Mouse (Mus musculus) kidney, postnatal 0 days (tissue): Measurements from ENCODE around the gene Slc6a19. TPM values are rescaled to one million over a fixed set of nuclear protein-coding genes. Genes with fewer than 3 reads are reported as not detected.

Experiments
- ATAC-seq: fragments of 200-750 bp; cut with Nextera tagmentation; replicated peaks from 2 replicates; pipeline ENCODE4 v1.8.0; 2017; ENCODE audit warnings: low read depth, moderate number of reproducible peaks, moderate TSS enrichment, moderate library complexity; ENCODE audit not compliant: low FRiP score
- DNase-seq: peaks from one replicate; pipeline ENCODE4 v3.0.0-alpha.2; 2016; ENCODE audit warnings: low spot score
- H3K27ac ChIP-seq: fragments of 300-500 bp; sonication (generic); 2 replicates; pipeline ENCODE4 v1.5.1; 2014; ENCODE audit warnings: mild to moderate bottlenecking
- H3K27me3 ChIP-seq: fragments of 300-500 bp; sonication (generic); 2 replicates; pipeline ENCODE4 v1.6.1; 2014; ENCODE audit warnings: low read length, mixed read lengths; ENCODE audit not compliant: insufficient read depth
- H3K36me3 ChIP-seq: fragments of 300-500 bp; sonication (generic); 2 replicates; pipeline ENCODE4 v1.6.1; 2014; ENCODE audit warnings: low read length, mixed read lengths; ENCODE audit not compliant: insufficient read depth
- H3K4me1 ChIP-seq: fragments of 300-500 bp; sonication (generic); replicated peaks from 2 replicates; pipeline ENCODE4 v1.6.1; 2014; ENCODE audit warnings: antibody characterized with exemption, low read length, mixed read lengths; ENCODE audit not compliant: insufficient read depth
- H3K4me2 ChIP-seq: fragments of 300-500 bp; sonication (generic); 2 replicates; pipeline ENCODE4 v1.6.1; 2014; ENCODE audit warnings: mild to moderate bottlenecking, low read length, moderate library complexity, mixed read lengths
- H3K4me3 ChIP-seq: fragments of 300-500 bp; sonication (generic); replicated peaks from 2 replicates; pipeline ENCODE4 v1.5.1; 2014; ENCODE audit warnings: low read depth, low read length
- H3K9ac ChIP-seq: fragments of 300-500 bp; sonication (generic); 2 replicates; pipeline ENCODE4 v1.6.1; 2014; ENCODE audit warnings: low read depth, low read length
- H3K9me3 ChIP-seq: fragments of 300-500 bp; sonication (generic); replicated peaks from 2 replicates; pipeline ENCODE4 v1.6.1; 2016; ENCODE audit warnings: low read length, inconsistent platforms, mixed read lengths
- CTCF ChIP-seq: IDR thresholded peaks from 2 replicates; pipeline ENCODE4 v1.5.1; 2016; ENCODE audit warnings: antibody characterized with exemption, low read depth, mild to moderate bottlenecking, moderate library complexity
- WGBS: fragments of 180-500 bp; shearing (Covaris S2); extraction: QIAGEN DNeasy Blood & Tissue Kit; methylation state at CpG from one replicate; pipeline ENCODE4 v1.1.7; 2014; 5-methylcytosine and 5-hydroxymethylcytosine counted together
- polyA plus RNA-seq: library from polyadenylated mRNA; unstranded; fragments of >200 nt; fragmentation: Nextera tagmentation; extraction: Ambion mirVana; gene quantifications from 2 replicates; pipeline ENCODE4 v1.2.1, GENCODE M21; 2015

Slc6a19 gene
- polyA plus RNA-seq, 1 experiment from 2014 or later = 5.9 TPM

DNA sequence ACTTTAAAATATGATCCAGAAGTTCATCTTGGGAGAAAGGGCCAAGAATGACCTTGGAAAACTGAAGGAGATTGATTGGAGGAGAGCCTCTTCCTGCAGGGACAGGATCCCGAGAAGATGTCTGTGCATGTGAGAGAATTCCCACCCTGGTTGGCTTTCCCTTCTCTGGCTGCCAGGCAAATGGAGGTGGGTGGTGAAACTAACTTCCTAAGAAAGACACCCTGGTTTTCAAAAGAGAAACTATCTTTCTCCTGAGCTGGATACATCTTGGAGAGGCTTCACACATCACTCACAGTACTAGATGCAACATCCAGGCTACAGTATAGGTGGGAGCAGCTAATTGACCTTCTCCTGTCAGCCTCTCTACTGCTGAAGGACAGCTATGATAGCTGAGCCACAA is 26.2 kb upstream of the Slc6a19 start:
- H3K4me3 ChIP-seq = no peak overlapping the region
- no peak overlapping the region for H3K27ac ChIP-seq
- ATAC-seq (no peak), DNase-seq (no peak)
- H3K27me3 ChIP-seq = no peaks in the 10 kb centered on the region
- TF ChIP-seq CTCF = no peak
- no peaks in the 10 kb centered on the region for H3K36me3 ChIP-seq
- 50% methylated on average over 1 of the region's 1 CpGs for WGBS
- H3K4me1 ChIP-seq = 0 out of 2 replicates have a peak, but pooled peaks cover 8% of the 10 kb centered on the region
- H3K9ac ChIP-seq = no peak overlapping the region
- no peaks in the 10 kb centered on the region for H3K9me3 ChIP-seq
- H3K4me2 ChIP-seq = no peak overlapping the region

DNA sequence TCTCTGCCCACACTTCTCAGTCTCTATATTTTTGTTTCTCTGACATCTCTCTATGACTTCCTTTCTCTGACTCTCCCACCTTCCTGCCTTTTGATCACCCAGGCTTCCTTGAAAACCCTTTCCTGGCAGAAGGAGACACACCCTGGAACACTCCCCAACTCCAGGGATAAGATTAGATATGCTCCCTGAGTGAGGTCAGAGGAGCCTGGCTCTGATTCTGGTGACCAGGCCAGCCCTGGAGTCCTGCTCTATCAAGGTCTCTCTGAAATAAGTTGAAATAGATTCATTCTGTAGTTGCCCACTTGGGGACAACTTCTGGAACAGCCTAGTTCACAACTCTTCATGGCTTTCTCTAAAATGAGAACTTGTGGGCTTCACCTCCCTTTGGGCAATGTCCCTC is 24.0 kb upstream of the Slc6a19 start:
- Histone ChIP-seq H3K9ac (no peak overlapping the region), H3K4me1 (0 out of 2 replicates have a peak, but pooled peaks cover 8% of the 10 kb centered on the region), H3K4me3 (no peak overlapping the region), H3K9me3 (no peaks in the 10 kb centered on the region), H3K27ac (no peak overlapping the region), H3K4me2 (no peak overlapping the region), H3K27me3 (no peaks in the 10 kb centered on the region), H3K36me3 (no peaks in the 10 kb centered on the region)
- no peak for TF ChIP-seq CTCF
- no peak for DNase-seq
- no peak for ATAC-seq

- Histone ChIP-seq H3K27me3 (no peaks in the 10 kb centered on the region), H3K4me2 (no peak overlapping the region), H3K9ac (no peak overlapping the region), H3K27ac (no peak overlapping the region), H3K4me1 (0 out of 2 replicates have a peak, but pooled peaks cover 7% of the 10 kb centered on the region), H3K9me3 (no peaks in the 10 kb centered on the region), H3K36me3 (no peaks in the 10 kb centered on the region), H3K4me3 (no peak overlapping the region)
- no peak for ATAC-seq
- WGBS = 47% methylated on average over 2 of the region's 2 CpGs
- DNase-seq = no peak
- no peak for TF ChIP-seq CTCF
Measured at GRCm38 (mm10) chr13:73727621-73728025, 23.0 kb upstream of the Slc6a19 start.

GRCm38 (mm10) chr13:73725315-73725714 is 20.6 kb upstream of the Slc6a19 start:
- no peaks in the 10 kb centered on the region for H3K4me1 ChIP-seq
- H3K27ac ChIP-seq = no peak overlapping the region
- no peaks in the 10 kb centered on the region for H3K9me3 ChIP-seq
- no peaks in the 10 kb centered on the region for H3K36me3 ChIP-seq
- H3K4me2 ChIP-seq = no peak overlapping the region
- no peak overlapping the region for H3K4me3 ChIP-seq
- ATAC-seq (no peak), DNase-seq (no peak)
- TF ChIP-seq CTCF = no peak
- H3K9ac ChIP-seq = no peak overlapping the region
- WGBS = 86% methylated on average over 5 of the region's 5 CpGs
- H3K27me3 ChIP-seq = no peaks in the 10 kb centered on the region

- H3K27me3 ChIP-seq = no peaks in the 10 kb centered on the region
- no peak overlapping the region for H3K4me2 ChIP-seq
- no peaks in the 10 kb centered on the region for H3K36me3 ChIP-seq
- ATAC-seq (peak; percentile 72), DNase-seq (peak; percentile 68)
- H3K27ac ChIP-seq = no peak overlapping the region
- peak; percentile 77 for TF ChIP-seq CTCF
- no peak overlapping the region for H3K9ac ChIP-seq
- WGBS = 23% methylated on average over 8 of the region's 8 CpGs
- H3K4me1 ChIP-seq = no peaks in the 10 kb centered on the region
- H3K9me3 ChIP-seq = no peaks in the 10 kb centered on the region
- H3K4me3 ChIP-seq = no peak overlapping the region
Measured at GRCm38 (mm10) chr13:73723081-73723668, 18.5 kb upstream of the Slc6a19 start.

DNA sequence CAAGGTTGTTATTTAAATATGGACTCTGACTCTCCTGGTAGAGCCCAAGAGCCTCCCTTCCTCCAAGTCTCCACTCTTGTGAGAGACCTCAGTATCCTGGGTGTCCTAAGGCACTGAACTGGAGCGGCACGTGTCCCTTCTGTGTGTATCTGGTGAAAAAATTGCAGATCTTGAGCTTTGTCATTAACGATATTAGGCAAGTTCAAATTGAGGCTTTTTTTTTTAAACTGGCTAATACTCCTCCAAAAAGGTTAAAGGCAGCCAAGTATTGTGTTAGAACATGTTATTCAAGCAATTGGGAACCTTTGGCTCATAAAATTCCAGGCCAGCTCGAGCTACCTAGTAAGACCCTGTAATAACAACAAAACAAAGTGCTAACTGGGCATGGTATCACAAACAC is 15.6 kb upstream of the Slc6a19 start:
- DNase-seq = no peak
- Histone ChIP-seq H3K9me3 (no peaks in the 10 kb centered on the region), H3K4me3 (no peak overlapping the region), H3K27me3 (no peaks in the 10 kb centered on the region), H3K4me1 (no peaks in the 10 kb centered on the region), H3K4me2 (no peak overlapping the region), H3K9ac (no peak overlapping the region), H3K36me3 (no peaks in the 10 kb centered on the region), H3K27ac (no peak overlapping the region)
- 81% methylated on average over 4 of the region's 4 CpGs for WGBS
- no peak for ATAC-seq
- no peak for TF ChIP-seq CTCF

DNA sequence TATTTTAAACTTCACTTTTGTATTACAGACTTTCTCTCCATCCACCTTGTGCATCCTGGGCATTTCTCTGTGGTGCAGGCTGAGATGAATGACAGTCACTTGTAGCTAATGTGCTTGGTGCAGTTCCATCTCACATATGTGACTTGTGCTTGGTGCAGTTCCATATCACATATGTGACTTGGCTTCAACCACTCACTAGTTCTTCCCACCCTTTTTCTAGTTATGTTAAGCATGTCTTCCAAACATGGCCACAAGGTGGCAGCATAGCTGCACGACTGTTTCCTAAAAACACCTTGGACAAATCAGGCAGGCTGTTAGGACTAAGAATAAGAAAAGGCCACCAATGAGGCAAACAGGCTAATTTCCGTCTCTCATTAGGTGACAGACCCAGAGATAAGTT is 13.6 kb upstream of the Slc6a19 start:
- Histone ChIP-seq H3K9ac (no peak overlapping the region), H3K27me3 (no peaks in the 10 kb centered on the region), H3K4me3 (no peak overlapping the region), H3K27ac (no peak overlapping the region), H3K36me3 (no peaks in the 10 kb centered on the region), H3K4me1 (no peaks in the 10 kb centered on the region), H3K4me2 (no peak overlapping the region), H3K9me3 (no peaks in the 10 kb centered on the region)
- ATAC-seq (0 out of 2 replicates have a peak, but pooled peaks have one; percentile 9), DNase-seq (peak; percentile 89)
- TF ChIP-seq CTCF = peak; percentile 97
- WGBS = 3% methylated on average over 2 of the region's 2 CpGs
